Mouse (Mus musculus) erythroblast, embryonic 14.5 days (primary cell): ENCODE measurements around the gene Rheb. TPM values are rescaled to one million over a fixed set of nuclear protein-coding genes. Genes with fewer than 3 reads are reported as not detected.

ENCODE experiments used
- H3K27me3 ChIP-seq: 2 replicates; pipeline ENCODE4 v1.6.1; 2012; ENCODE audit warnings: inconsistent platforms; ENCODE audit not compliant: control insufficient read depth
- H3K36me3 ChIP-seq: 2 replicates; pipeline ENCODE4 v1.6.1; 2012; ENCODE audit warnings: mild to moderate bottlenecking, inconsistent platforms; ENCODE audit not compliant: control insufficient read depth
- H3K4me1 ChIP-seq: 2 replicates; pipeline ENCODE4 v1.6.1; 2012; ENCODE audit warnings: inconsistent platforms; ENCODE audit not compliant: control insufficient read depth
- H3K4me3 ChIP-seq: replicated peaks from 2 replicates; pipeline ENCODE3; 2012; ENCODE audit warnings: moderate library complexity, mild to moderate bottlenecking, inconsistent platforms
- H3K9me3 ChIP-seq: 2 replicates; pipeline ENCODE4 v1.6.1; 2012; ENCODE audit warnings: low read length, inconsistent platforms, mixed read lengths; ENCODE audit not compliant: control insufficient read depth
- GATA1 ChIP-seq: IDR thresholded peaks from 2 replicates; pipeline ENCODE4 v1.6.1; 2012; ENCODE audit warnings: low read length, inconsistent platforms, mixed read lengths
- TAL1 ChIP-seq: IDR thresholded peaks from 3 replicates; pipeline ENCODE4 v1.6.1; 2012; ENCODE audit warnings: low read length, inconsistent platforms, mixed read lengths
- polyA plus RNA-seq: library from polyadenylated mRNA; stranded (reverse); fragments of >175 nt; gene quantifications from 2 replicates; pipeline ENCODE4 v1.2.3, GENCODE M21; 2012

The Rheb gene
- 1.2 and 1.9 TPM in 2 replicates for polyA plus RNA-seq

- H3K27me3 ChIP-seq: no peaks in the 10 kb centered on the region
- peak within 1 kb of the TSS; percentile 95 for H3K4me3 ChIP-seq
- no peaks in the 10 kb centered on the region for H3K9me3 ChIP-seq
- H3K4me1 ChIP-seq: peaks cover 53% of the 10 kb centered on the region
- peaks cover 28% of the 10 kb centered on the region for H3K36me3 ChIP-seq
- TF ChIP-seq TAL1 (no peak), GATA1 (no peak)
Observed at GRCm38 (mm10) chr5:24842274-24843102, at the start of gene Rheb. Gene Rheb, minus strand, starts transcription at chr5:24842624.

GRCm38 (mm10) chr5:24889860-24890259 is 47.4 kb upstream of the Rheb start:
- no peaks in the 10 kb centered on the region for H3K4me1 ChIP-seq
- H3K27me3 ChIP-seq: no peaks in the 10 kb centered on the region
- no peak overlapping the region for H3K4me3 ChIP-seq
- H3K9me3 ChIP-seq: no peaks in the 10 kb centered on the region
- TF ChIP-seq GATA1: no peak
- no peak for TF ChIP-seq TAL1
- H3K36me3 ChIP-seq: peaks cover 3% of the 10 kb centered on the region; the same call in 1 of the 2 replicates

GRCm38 (mm10) chr5:24888874-24889591 is 46.6 kb upstream of the Rheb start:
- H3K9me3 ChIP-seq: no peaks in the 10 kb centered on the region
- H3K4me1 ChIP-seq: no peaks in the 10 kb centered on the region
- peaks cover 3% of the 10 kb centered on the region; the same call in 1 of the 2 replicates for H3K36me3 ChIP-seq
- H3K27me3 ChIP-seq: no peaks in the 10 kb centered on the region
- no peak for TF ChIP-seq TAL1
- TF ChIP-seq GATA1: no peak
- no peak overlapping the region for H3K4me3 ChIP-seq

GRCm38 (mm10) chr5:24887271-24887670 is 44.8 kb upstream of the Rheb start:
- no peak overlapping the region for H3K4me3 ChIP-seq
- no peaks in the 10 kb centered on the region for H3K4me1 ChIP-seq
- H3K36me3 ChIP-seq: peaks cover 3% of the 10 kb centered on the region; the same call in 1 of the 2 replicates
- H3K9me3 ChIP-seq: no peaks in the 10 kb centered on the region
- H3K27me3 ChIP-seq: no peaks in the 10 kb centered on the region
- TF ChIP-seq TAL1 (no peak), GATA1 (no peak)

GRCm38 (mm10) chr5:24878713-24879112 is 36.3 kb upstream of the Rheb start:
- Histone ChIP-seq H3K4me3 (no peak overlapping the region), H3K4me1 (peaks cover 7% of the 10 kb centered on the region), H3K36me3 (no peaks in the 10 kb centered on the region; the same call in 1 of the 2 replicates), H3K9me3 (no peaks in the 10 kb centered on the region), H3K27me3 (no peaks in the 10 kb centered on the region)
- TF ChIP-seq TAL1 (no peak), GATA1 (no peak)

GRCm38 (mm10) chr5:24877836-24878624 is 35.6 kb upstream of the Rheb start:
- Histone ChIP-seq H3K36me3 (no peaks in the 10 kb centered on the region; the same call in 1 of the 2 replicates), H3K9me3 (no peaks in the 10 kb centered on the region), H3K4me1 (peaks cover 11% of the 10 kb centered on the region), H3K27me3 (peaks cover 3% of the 10 kb centered on the region), H3K4me3 (no peak overlapping the region)
- TF ChIP-seq TAL1: no peak
- TF ChIP-seq GATA1: no peak

- no peaks in the 10 kb centered on the region for H3K9me3 ChIP-seq
- no peak overlapping the region for H3K4me3 ChIP-seq
- peaks cover 12% of the 10 kb centered on the region for H3K4me1 ChIP-seq
- H3K27me3 ChIP-seq: peaks cover 5% of the 10 kb centered on the region
- TF ChIP-seq TAL1 (no peak), GATA1 (no peak)
- H3K36me3 ChIP-seq: no peaks in the 10 kb centered on the region; the same call in 1 of the 2 replicates
Observed at GRCm38 (mm10) chr5:24876653-24877052, 34.2 kb upstream of the Rheb start.

- Histone ChIP-seq H3K4me3 (no peak overlapping the region), H3K27me3 (peaks cover 5% of the 10 kb centered on the region), H3K9me3 (no peaks in the 10 kb centered on the region), H3K4me1 (peaks cover 33% of the 10 kb centered on the region), H3K36me3 (no peaks in the 10 kb centered on the region; the same call in 1 of the 2 replicates)
- no peak for TF ChIP-seq TAL1
Observed at GRCm38 (mm10) chr5:24874111-24874510, 31.7 kb upstream of the Rheb start.

GRCm38 (mm10) chr5:24873221-24873620 is 30.8 kb upstream of the Rheb start:
- no peak for TF ChIP-seq GATA1
- no peak for TF ChIP-seq TAL1
- H3K4me1 ChIP-seq: peaks cover 34% of the 10 kb centered on the region
- H3K9me3 ChIP-seq: no peaks in the 10 kb centered on the region
- no peaks in the 10 kb centered on the region; the same call in 1 of the 2 replicates for H3K36me3 ChIP-seq
- H3K4me3 ChIP-seq: no peak overlapping the region
- peaks cover 5% of the 10 kb centered on the region for H3K27me3 ChIP-seq
